Mouse (Mus musculus) neural tube, embryonic 13.5 days (tissue): Measurements from ENCODE around the gene Nrxn3. TPM values are rescaled to one million over a fixed set of nuclear protein-coding genes. Genes with fewer than 3 reads are reported as not detected.

Source experiments
- ATAC-seq: fragments of 200-750 bp; cut with Nextera tagmentation; 2 replicates; pipeline ENCODE4 v1.8.0; 2017; ENCODE audit warnings: low read depth, mild to moderate bottlenecking, moderate TSS enrichment, moderate library complexity
- H3K27ac ChIP-seq: fragments of 300-500 bp; sonication (generic); replicated peaks from 2 replicates; pipeline ENCODE4 v1.5.1; 2015; ENCODE audit warnings: moderate library complexity, mild to moderate bottlenecking, inconsistent platforms
- H3K27me3 ChIP-seq: fragments of 300-500 bp; sonication (generic); 2 replicates; pipeline ENCODE4 v1.6.1; 2015; ENCODE audit warnings: mild to moderate bottlenecking, inconsistent platforms
- H3K36me3 ChIP-seq: fragments of 300-500 bp; sonication (generic); 2 replicates; pipeline ENCODE4 v1.6.1; 2015; ENCODE audit warnings: mild to moderate bottlenecking, inconsistent platforms
- H3K4me1 ChIP-seq: fragments of 300-500 bp; sonication (generic); replicated peaks from 2 replicates; pipeline ENCODE4 v1.6.1; 2015; ENCODE audit warnings: inconsistent platforms
- H3K4me2 ChIP-seq: fragments of 300-500 bp; sonication (generic); 2 replicates; pipeline ENCODE4 v1.6.1; 2015; ENCODE audit warnings: inconsistent platforms, mild to moderate bottlenecking, moderate library complexity
- H3K4me3 ChIP-seq: fragments of 300-500 bp; sonication (generic); 2 replicates; pipeline ENCODE4 v1.5.1; 2015; ENCODE audit warnings: mild to moderate bottlenecking, inconsistent platforms
- H3K9ac ChIP-seq: fragments of 300-500 bp; sonication (generic); 2 replicates; pipeline ENCODE4 v1.6.1; 2015; ENCODE audit warnings: moderate library complexity, mild to moderate bottlenecking, inconsistent platforms
- H3K9me3 ChIP-seq: fragments of 300-500 bp; sonication (generic); 2 replicates; pipeline ENCODE4 v1.6.1; 2016; ENCODE audit warnings: inconsistent platforms
- WGBS: fragments of 180-500 bp; shearing (Covaris S2); methylation state at CpG from one replicate; pipeline ENCODE4 v1.1.7; 2015; 5-methylcytosine and 5-hydroxymethylcytosine counted together
- polyA plus RNA-seq: library from polyadenylated mRNA; unstranded; fragments of >200 nt; fragmentation: Nextera tagmentation; extraction: Ambion mirVana; gene quantifications from 2 replicates; pipeline ENCODE4 v1.2.1, GENCODE M21; 2015

Nrxn3 gene
- polyA plus RNA-seq, 1 experiment from 2014 or later, result 69.7 TPM

DNA sequence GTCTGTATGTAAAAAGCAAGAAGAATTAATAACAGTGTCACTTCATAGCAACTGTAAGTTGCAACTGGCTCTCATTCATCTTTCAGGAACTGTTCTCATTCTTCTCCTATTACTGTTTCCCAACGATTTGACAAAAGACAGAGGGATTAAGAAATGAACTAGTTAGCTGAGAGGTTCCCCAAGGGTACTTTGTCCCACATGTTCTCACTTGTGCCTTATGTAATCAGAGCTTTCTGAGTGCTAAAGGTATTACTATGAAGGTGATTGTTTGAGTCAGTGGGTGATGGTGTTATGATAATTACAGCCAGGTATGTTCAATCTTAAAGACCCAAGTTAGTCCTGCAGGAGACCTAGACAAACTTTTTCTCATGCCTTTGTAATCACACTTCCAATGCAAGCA, 918.8 kb downstream of the Nrxn3 start:
- Histone ChIP-seq H3K4me2 (no peak overlapping the region), H3K9ac (no peak overlapping the region), H3K4me1 (peaks cover 8% of the 10 kb centered on the region), H3K4me3 (no peak overlapping the region), H3K27ac (no peak overlapping the region), H3K9me3 (no peaks in the 10 kb centered on the region), H3K27me3 (no peaks in the 10 kb centered on the region), H3K36me3 (no peaks in the 10 kb centered on the region)
- WGBS, result 43% methylated on average over 1 of the region's 1 CpGs
- no peak for ATAC-seq

DNA sequence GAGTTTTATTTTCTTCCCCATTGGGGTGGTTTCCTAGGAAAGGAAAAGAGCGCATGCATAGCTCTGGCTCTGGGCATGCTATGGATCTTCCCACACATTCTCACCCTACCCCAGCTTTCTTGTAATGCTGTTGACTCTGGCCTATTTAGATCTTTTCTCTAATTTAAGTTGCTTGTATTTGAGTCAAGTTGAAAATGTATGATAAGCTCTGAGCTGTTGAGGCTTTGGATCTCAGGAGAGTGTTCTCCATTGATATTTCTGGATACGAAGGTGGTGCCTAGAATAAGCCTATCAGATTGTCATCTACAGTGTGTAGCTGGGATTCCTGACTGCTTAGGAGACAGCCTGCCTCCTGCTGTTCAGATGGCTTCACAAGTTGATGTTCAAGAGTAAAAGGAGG, 930.5 kb downstream of the Nrxn3 start:
- no peak overlapping the region for H3K4me2 ChIP-seq
- H3K9ac ChIP-seq, result no peak overlapping the region
- H3K36me3 ChIP-seq, result no peaks in the 10 kb centered on the region
- no peak for ATAC-seq
- 0 out of 2 replicates have a peak, but pooled peaks cover 3% of the 10 kb centered on the region for H3K4me1 ChIP-seq
- H3K9me3 ChIP-seq, result no peaks in the 10 kb centered on the region
- H3K27ac ChIP-seq, result no peak overlapping the region
- WGBS, result 82% methylated on average over 2 of the region's 2 CpGs
- H3K27me3 ChIP-seq, result no peaks in the 10 kb centered on the region
- no peak overlapping the region for H3K4me3 ChIP-seq

DNA sequence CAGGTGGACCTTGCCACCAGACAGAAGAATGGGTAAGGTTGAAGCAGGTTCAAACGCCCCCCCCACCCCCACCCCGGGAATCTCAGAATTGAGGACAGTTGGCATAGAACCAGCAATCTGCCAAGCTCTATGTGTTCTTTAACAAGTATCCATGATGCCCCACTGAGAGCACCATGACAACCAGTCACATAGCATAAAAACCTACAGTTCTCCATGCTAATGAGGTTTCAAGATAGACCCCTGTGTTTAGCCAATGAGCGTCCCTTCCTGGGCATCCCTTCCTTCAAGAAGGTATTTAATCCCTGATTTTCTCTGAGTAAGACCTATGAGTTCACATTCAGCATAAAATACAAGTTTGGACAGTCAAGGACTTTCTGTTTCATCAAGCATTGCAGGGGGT, 938.5 kb downstream of the Nrxn3 start:
- Histone ChIP-seq H3K9ac (no peak overlapping the region), H3K4me2 (no peak overlapping the region), H3K9me3 (no peaks in the 10 kb centered on the region), H3K36me3 (no peaks in the 10 kb centered on the region), H3K4me1 (peaks cover 3% of the 10 kb centered on the region; the same call in 1 of the 2 replicates), H3K27me3 (no peaks in the 10 kb centered on the region), H3K27ac (no peak overlapping the region), H3K4me3 (no peak overlapping the region)
- peak; percentile 77; the same call in 1 of the 2 replicates for ATAC-seq
- 44% methylated on average over 3 of the region's 3 CpGs for WGBS

DNA sequence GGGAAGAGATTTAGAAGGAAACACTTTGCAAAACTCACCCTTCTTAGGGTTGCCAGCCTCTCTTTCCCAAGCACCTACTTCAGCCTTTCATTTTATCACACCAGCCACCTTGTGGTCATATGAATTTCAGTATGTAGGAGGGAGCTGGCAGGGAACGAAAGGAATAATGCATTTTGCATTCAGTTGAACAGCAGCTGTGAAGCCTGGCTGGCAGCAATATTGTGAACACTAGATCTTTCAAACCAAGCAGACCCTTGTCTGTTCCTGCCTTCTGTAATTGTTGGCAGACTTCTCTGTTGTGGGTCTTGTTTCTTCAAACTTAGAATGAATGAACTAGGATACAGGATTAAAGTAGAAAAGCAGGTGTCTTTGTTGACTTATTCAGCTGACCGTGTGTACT, 946.2 kb downstream of the Nrxn3 start:
- H3K27me3 ChIP-seq, result no peaks in the 10 kb centered on the region
- H3K9me3 ChIP-seq, result no peaks in the 10 kb centered on the region
- no peaks in the 10 kb centered on the region for H3K36me3 ChIP-seq
- H3K27ac ChIP-seq, result no peak overlapping the region
- no peak overlapping the region for H3K9ac ChIP-seq
- no peaks in the 10 kb centered on the region for H3K4me1 ChIP-seq
- ATAC-seq, result no peak
- H3K4me3 ChIP-seq, result no peak overlapping the region
- H3K4me2 ChIP-seq, result no peak overlapping the region
- 60% methylated on average over 2 of the region's 2 CpGs for WGBS

DNA sequence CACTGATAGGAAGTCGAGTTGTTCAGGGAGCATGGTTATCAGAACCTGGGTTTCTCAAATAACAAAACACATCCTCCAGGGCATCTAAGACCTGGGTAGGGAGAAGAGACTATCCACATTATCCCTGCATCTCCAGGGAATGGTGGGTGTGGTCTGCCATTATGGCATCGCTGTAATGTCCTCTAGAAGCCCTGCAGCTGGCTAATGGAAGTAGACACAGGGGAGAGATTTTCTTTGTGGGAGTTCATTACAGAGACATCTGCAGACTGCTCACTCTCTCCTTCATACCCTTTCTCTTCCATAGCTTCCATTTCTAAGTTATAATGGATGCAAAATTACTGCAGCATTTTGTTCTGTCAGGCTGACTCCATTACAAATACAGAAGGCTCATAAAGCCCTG, 950.1 kb downstream of the Nrxn3 start:
- Histone ChIP-seq H3K4me2 (no peak overlapping the region), H3K27me3 (no peaks in the 10 kb centered on the region), H3K4me1 (peaks cover 6% of the 10 kb centered on the region), H3K36me3 (no peaks in the 10 kb centered on the region), H3K4me3 (no peak overlapping the region), H3K9me3 (no peaks in the 10 kb centered on the region), H3K27ac (0 out of 2 replicates have a peak overlapping the region, but pooled peaks have one; percentile 2), H3K9ac (no peak overlapping the region)
- 41% methylated on average over 2 of the region's 2 CpGs for WGBS
- ATAC-seq, result peak; percentile 84

DNA sequence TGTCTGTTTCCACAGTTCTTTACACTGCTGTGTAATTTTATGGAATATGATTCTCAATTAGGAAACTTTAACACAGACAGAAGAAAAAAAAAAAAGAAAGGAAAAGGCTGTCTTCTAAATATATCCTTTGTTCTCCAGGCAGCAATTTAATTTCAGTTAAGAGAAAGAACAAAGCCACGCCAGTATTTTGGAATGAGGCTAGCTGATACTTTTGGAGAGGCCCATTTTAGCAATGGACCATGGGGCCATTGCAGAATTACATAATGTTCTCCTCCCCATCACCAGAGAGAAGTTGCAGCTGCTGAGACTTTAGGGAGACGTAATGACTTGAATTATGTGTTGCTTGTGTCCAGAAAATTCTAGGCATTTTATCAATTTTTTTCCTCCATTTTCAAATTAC, 963.0 kb downstream of the Nrxn3 start:
- Histone ChIP-seq H3K4me1 (no peaks in the 10 kb centered on the region), H3K27ac (no peak overlapping the region), H3K4me3 (no peak overlapping the region), H3K27me3 (no peaks in the 10 kb centered on the region), H3K9me3 (no peaks in the 10 kb centered on the region), H3K36me3 (no peaks in the 10 kb centered on the region), H3K9ac (no peak overlapping the region), H3K4me2 (no peak overlapping the region)
- WGBS, result 77% methylated on average over 2 of the region's 2 CpGs
- ATAC-seq, result no peak

DNA sequence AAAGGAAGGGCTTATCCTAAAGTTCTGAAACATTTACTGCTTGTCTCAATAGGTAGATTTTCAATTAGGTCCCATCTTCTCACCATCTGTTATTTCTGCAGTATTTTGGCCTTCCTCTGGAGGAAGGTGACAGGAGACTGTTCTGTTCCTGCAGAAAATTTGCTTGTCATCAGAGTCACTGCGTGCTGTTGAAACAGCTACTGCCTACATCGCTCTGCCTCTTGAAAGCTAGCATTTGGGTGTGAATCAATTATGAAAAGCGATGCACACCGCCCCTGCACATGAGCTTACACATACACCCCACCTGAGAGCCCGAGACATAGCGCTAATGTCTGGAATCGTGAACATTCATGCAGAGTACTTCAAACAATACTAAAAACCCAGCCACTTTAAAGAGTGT, 966.4 kb downstream of the Nrxn3 start:
- Histone ChIP-seq H3K4me1 (no peaks in the 10 kb centered on the region), H3K4me3 (no peak overlapping the region), H3K9me3 (no peaks in the 10 kb centered on the region), H3K27ac (no peak overlapping the region), H3K36me3 (no peaks in the 10 kb centered on the region), H3K4me2 (no peak overlapping the region), H3K9ac (no peak overlapping the region), H3K27me3 (no peaks in the 10 kb centered on the region)
- WGBS, result 91% methylated on average over 7 of the region's 7 CpGs
- no peak for ATAC-seq

DNA sequence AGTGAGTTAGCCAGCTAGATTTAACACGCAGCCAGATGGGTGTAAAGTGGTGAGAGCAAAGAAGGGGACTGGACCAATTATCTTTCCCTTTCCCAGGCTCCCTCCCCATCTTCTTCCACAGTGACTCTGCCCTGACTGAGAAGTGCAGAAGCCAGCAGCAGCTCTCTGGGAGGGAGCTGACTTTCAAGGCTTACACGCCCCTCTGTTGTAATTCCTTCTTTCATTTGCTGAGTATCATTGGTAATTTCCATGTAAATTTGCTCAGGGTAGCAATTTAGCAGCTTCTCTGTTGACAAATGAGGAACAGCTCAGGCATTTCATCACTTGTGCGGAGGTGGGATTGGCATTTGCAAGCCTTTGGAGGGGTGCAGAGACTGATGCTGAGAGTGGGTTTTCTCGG, 976.8 kb downstream of the Nrxn3 start:
- no peaks in the 10 kb centered on the region; the same call in 1 of the 2 replicates for H3K27me3 ChIP-seq
- no peaks in the 10 kb centered on the region for H3K36me3 ChIP-seq
- no peak overlapping the region for H3K4me2 ChIP-seq
- peaks cover 13% of the 10 kb centered on the region for H3K4me1 ChIP-seq
- no peak overlapping the region for H3K4me3 ChIP-seq
- WGBS, result 3% methylated on average over 4 of the region's 4 CpGs
- H3K9me3 ChIP-seq, result no peaks in the 10 kb centered on the region
- H3K27ac ChIP-seq, result no peak overlapping the region
- no peak overlapping the region; the same call in 1 of the 2 replicates for H3K9ac ChIP-seq
- peak; percentile 75 for ATAC-seq

DNA sequence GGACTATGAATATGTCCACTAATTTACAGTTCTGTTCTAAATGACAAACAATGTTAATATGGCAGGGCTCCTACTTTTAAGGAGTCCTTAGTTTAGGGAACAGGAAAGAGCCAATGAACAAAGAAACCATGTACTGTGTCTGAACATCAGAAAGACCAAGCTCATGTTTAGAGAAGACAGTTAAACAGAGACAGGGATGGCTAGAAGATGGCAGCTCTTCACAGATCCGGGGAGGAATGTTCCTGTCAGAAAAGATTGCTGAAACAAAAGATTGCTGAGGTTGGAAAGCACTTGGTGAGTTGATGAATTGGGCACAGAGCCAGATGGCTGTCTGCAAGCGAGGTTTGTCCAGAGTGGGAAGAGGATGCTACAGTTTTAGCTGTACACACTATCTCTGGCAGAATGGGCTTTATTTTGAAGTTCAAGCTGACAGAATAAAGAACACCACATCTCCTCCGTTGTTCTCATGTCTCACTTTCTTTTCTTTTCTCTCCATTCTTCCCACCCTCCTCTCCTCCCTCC, 978.3 kb downstream of the Nrxn3 start:
- Histone ChIP-seq H3K9ac (no peak overlapping the region), H3K9me3 (no peaks in the 10 kb centered on the region), H3K4me2 (no peak overlapping the region), H3K4me3 (no peak overlapping the region), H3K27ac (no peak overlapping the region), H3K27me3 (no peaks in the 10 kb centered on the region; the same call in 1 of the 2 replicates), H3K36me3 (no peaks in the 10 kb centered on the region), H3K4me1 (peaks cover 13% of the 10 kb centered on the region)
- WGBS, result 46% methylated on average over 3 of the region's 3 CpGs
- ATAC-seq, result no peak

DNA sequence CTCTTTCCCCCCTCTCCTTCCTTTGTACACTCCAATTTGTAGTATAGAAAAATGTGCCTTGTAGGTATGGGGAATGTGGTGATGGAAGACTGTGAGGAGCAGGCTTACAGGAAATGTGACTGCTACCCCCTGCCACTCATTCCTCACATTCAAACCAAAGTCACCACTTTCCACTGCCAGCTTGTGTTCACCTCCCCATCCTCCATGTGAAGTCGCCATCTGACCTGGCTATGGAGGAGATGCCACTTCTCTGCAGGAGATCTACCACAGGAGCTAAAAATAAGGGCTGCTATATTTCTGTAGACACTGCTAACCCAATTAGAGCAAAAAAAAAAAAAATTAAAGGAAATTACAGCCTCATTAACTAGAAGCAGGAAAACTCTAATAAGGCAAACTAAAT, 980.3 kb downstream of the Nrxn3 start:
- no peak overlapping the region for H3K4me3 ChIP-seq
- H3K36me3 ChIP-seq, result no peaks in the 10 kb centered on the region
- 79% methylated on average over 1 of the region's 1 CpGs for WGBS
- H3K9ac ChIP-seq, result no peak overlapping the region
- H3K9me3 ChIP-seq, result no peaks in the 10 kb centered on the region
- H3K27ac ChIP-seq, result no peak overlapping the region
- H3K4me2 ChIP-seq, result no peak overlapping the region
- no peaks in the 10 kb centered on the region; the same call in 1 of the 2 replicates for H3K27me3 ChIP-seq
- H3K4me1 ChIP-seq, result peaks cover 13% of the 10 kb centered on the region
- no peak for ATAC-seq

DNA sequence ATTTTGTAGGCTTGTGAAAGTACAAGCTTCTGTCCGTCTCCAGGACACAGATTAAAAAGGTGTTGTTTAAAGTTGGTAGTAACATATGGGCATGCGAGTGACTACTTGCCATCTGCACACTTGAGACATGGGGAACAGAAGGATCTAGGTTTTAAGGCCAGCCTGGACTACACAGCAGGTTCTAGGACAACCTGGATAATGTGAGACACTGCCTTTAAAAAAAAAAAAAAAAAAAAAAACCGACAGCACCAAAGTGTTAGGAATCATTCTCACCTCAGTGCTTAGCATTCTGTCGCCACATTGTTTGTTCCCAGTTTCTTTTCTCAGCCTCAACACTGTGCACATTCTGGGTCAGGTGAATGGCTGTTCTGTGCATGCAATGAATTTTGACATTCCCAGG, 985.2 kb downstream of the Nrxn3 start:
- no peak overlapping the region for H3K4me2 ChIP-seq
- H3K4me1 ChIP-seq, result no peaks in the 10 kb centered on the region
- WGBS, result 71% methylated on average over 4 of the region's 4 CpGs
- H3K9ac ChIP-seq, result no peak overlapping the region
- ATAC-seq, result no peak
- H3K27ac ChIP-seq, result no peak overlapping the region
- H3K4me3 ChIP-seq, result no peak overlapping the region
- H3K27me3 ChIP-seq, result no peaks in the 10 kb centered on the region
- H3K36me3 ChIP-seq, result no peaks in the 10 kb centered on the region
- H3K9me3 ChIP-seq, result no peaks in the 10 kb centered on the region

DNA sequence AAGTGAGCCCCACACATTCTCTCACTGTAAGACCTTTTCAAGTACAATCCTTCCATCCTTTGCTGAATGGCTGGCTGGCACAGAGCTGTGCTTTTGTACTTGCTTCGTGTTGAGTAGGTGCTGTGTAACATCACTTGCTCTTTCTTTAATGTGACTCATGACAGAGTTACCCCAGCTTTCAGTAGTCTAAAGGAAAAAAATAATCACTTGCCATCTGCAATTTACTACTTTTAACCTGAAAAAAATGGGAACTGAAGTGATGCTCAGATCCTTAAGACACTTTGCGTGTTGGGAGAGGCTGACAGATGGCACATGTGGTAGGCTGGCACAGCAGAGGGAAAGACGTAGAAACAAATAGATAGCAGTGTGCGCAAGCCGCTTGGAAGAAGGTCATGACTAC, 987.8 kb downstream of the Nrxn3 start:
- Histone ChIP-seq H3K36me3 (no peaks in the 10 kb centered on the region), H3K27me3 (no peaks in the 10 kb centered on the region), H3K9me3 (no peaks in the 10 kb centered on the region), H3K4me2 (no peak overlapping the region), H3K27ac (no peak overlapping the region), H3K9ac (no peak overlapping the region), H3K4me3 (no peak overlapping the region), H3K4me1 (no peaks in the 10 kb centered on the region)
- no peak for ATAC-seq
- WGBS, result 93% methylated on average over 5 of the region's 5 CpGs

DNA sequence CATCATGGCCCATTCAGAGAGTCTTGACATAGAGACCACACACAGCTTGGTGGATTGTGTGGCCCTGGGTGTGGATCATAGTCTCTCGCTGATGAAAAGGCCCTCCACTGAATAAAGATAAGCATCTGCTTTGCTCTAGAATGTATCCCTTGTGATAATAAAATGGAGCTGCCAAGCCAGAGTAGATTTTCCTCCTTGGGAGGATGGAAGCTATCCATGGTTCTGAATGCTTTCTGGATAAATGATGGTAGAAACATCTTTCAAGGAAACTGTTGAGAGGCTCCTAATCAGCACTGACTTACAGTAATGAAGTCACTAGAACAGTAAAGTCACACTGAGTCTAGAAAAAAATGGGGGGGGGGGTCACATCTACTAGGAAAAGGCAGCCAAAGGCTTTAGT, 989.1 kb downstream of the Nrxn3 start:
- Histone ChIP-seq H3K9me3 (no peaks in the 10 kb centered on the region), H3K4me2 (no peak overlapping the region), H3K9ac (no peak overlapping the region), H3K4me1 (no peaks in the 10 kb centered on the region), H3K4me3 (no peak overlapping the region), H3K27me3 (no peaks in the 10 kb centered on the region), H3K27ac (no peak overlapping the region), H3K36me3 (no peaks in the 10 kb centered on the region)
- whole genome bisulfite sequencing, result 98% methylated on average over 1 of the region's 1 CpGs
- no peak for ATAC-seq
